Mouse (Mus musculus): ENCODE results near the gene Fhit. TPM values are rescaled to one million over a fixed set of nuclear protein-coding genes. Genes with fewer than 3 reads are reported as not detected.

The Fhit gene
- total RNA-seq, 1 experiment from 2014 or later, result 7.7 TPM

GRCm38 (mm10) chr14:10545916-10546315 lies 615.9 kb downstream of the Fhit start:
- ATAC-seq (replicated peaks; ENCODE audit: low read depth, poor library complexity, severe bottlenecking), result 0 out of 2 replicates have a peak, but pooled peaks have one; percentile 47

GRCm38 (mm10) chr14:10534862-10535261 lies 627.0 kb downstream of the Fhit start:
- ATAC-seq (replicated peaks; ENCODE audit: low read depth, poor library complexity, severe bottlenecking), result peak; percentile 97

- no peak for ATAC-seq (replicated peaks; ENCODE audit: low read depth, poor library complexity, severe bottlenecking)
These were observed 629.9 kb downstream of the Fhit start for GRCm38 (mm10) chr14:10531748-10532500.

DNA sequence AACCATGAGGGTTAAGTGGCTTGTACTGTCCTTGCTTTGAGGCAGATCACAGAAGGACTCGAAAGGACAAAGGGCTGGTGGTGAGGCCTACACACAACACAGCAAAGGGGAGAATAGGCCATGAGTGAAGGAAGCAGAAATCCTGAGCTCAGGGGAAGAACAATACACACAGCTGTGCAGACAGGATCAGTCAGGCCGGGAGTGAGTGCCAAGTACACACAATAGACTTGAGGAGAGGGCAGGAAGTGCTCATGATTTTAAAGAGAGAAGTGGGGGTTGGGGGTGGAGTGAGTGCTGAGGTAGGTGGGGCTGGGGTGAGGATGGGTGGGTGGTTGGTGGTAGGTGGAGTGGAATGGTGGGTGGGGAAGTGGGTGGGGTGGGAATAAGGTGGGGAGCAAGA lies 635.0 kb downstream of the Fhit start:
- peak; percentile 60; the same call in 1 of the 2 replicates for ATAC-seq (replicated peaks; ENCODE audit: low read depth, poor library complexity, severe bottlenecking)

GRCm38 (mm10) chr14:10525786-10526185 lies 636.0 kb downstream of the Fhit start:
- ATAC-seq (replicated peaks; ENCODE audit: low read depth, poor library complexity, severe bottlenecking), result no peak

GRCm38 (mm10) chr14:10514026-10514425 lies 647.8 kb downstream of the Fhit start:
- no peak for ATAC-seq (replicated peaks; ENCODE audit: low read depth, poor library complexity, severe bottlenecking)

GRCm38 (mm10) chr14:10509252-10509651 lies 652.6 kb downstream of the Fhit start:
- 0 out of 2 replicates have a peak, but pooled peaks have one; percentile 15 for ATAC-seq (replicated peaks; ENCODE audit: low read depth, poor library complexity, severe bottlenecking)

DNA sequence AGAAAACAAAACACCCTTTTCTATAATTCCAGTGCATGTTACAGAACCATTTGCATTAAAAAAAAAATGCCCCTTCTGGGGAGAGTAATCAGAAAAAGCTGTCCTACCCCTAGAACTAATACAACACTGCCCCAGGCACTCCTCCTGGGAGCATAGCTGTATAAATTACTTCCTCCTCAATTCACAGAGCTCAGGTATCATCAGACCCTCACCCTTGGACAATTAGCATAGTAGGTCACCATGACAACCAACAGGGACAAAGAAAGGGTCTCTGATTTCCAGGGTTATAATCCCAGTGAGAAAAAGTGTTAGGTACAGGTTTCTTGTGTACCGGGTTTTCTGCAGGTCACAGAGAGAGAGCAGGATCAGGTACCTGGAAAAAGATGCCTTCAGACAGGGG lies 654.3 kb downstream of the Fhit start:
- no peak for ATAC-seq (replicated peaks; ENCODE audit: low read depth, poor library complexity, severe bottlenecking)

DNA sequence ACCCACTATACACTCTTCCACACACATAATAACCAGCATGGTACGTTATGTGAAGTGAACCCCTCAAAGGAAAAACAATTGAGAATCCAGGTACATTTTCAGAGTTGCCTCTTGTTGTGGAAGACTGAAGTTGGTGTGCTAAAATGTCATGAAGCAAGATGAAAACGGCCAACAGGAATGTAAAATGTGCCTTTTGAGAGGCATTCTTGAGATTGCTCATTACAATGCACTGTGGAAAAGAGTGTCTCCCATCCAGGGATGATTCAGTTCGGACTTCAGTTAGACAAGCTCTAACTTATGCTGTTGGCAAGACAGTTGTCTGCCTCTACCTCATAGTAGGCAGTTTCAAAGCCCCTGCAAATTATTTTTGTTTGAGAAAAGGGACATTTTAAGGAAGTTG lies 676.0 kb downstream of the Fhit start:
- no peak for ATAC-seq (replicated peaks; ENCODE audit: low read depth, poor library complexity, severe bottlenecking)

GRCm38 (mm10) chr14:10482851-10483613 lies 678.8 kb downstream of the Fhit start:
- ATAC-seq (replicated peaks; ENCODE audit: low read depth, poor library complexity, severe bottlenecking), result no peak

- no peak for ATAC-seq (replicated peaks; ENCODE audit: low read depth, poor library complexity, severe bottlenecking)
These were observed 680.5 kb downstream of the Fhit start for GRCm38 (mm10) chr14:10481370-10481769.

DNA sequence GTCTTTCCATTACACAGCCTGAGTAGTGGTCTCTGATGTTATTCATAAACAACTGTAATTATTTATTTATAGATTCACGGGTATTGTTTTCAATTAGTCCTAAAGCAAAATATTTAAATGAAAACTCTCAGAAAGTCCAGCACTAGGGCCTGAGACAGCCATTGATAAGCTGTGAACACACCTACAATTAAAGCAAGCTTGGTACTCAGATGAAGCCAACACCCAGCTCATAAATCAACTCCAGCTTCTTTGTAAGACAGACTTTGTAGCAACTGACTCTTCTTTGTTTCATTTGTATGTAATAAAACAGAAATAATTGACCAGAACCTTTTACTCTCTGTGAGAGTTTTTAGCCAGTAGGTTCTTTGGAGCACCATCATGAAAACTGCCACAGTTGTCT lies 681.2 kb downstream of the Fhit start:
- no peak for ATAC-seq (replicated peaks; ENCODE audit: low read depth, poor library complexity, severe bottlenecking)

- peak; percentile 92 for ATAC-seq (replicated peaks; ENCODE audit: low read depth, poor library complexity, severe bottlenecking)
These were observed 708.6 kb downstream of the Fhit start for GRCm38 (mm10) chr14:10453001-10453861.

DNA sequence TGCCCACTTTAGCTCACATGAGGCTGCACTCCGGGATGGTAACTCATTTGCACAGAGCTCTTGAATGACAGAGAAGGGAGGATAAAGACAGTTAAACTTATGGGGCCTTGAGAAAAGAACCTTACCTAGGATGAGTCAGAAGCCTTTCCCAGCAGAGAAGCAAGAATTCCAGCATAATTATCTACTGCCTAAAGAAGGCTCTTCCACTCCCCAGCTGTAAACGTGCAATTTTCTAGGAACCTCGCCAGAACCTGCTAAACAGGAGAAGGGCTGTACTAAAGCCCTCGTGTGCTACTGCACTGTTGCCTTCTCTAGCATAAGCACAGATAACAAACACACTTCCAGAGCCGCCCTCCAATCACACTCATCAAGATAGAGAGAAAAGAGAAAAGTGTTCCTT lies 709.6 kb downstream of the Fhit start:
- peak; percentile 1; the same call in 1 of the 2 replicates for ATAC-seq (replicated peaks; ENCODE audit: low read depth, poor library complexity, severe bottlenecking)

GRCm38 (mm10) chr14:10445360-10445759 lies 716.5 kb downstream of the Fhit start:
- no peak for ATAC-seq (replicated peaks; ENCODE audit: low read depth, poor library complexity, severe bottlenecking)

- ATAC-seq (replicated peaks; ENCODE audit: low read depth, poor library complexity, severe bottlenecking), result peak; percentile 97
These were observed 722.7 kb downstream of the Fhit start for GRCm38 (mm10) chr14:10439007-10439749.

DNA sequence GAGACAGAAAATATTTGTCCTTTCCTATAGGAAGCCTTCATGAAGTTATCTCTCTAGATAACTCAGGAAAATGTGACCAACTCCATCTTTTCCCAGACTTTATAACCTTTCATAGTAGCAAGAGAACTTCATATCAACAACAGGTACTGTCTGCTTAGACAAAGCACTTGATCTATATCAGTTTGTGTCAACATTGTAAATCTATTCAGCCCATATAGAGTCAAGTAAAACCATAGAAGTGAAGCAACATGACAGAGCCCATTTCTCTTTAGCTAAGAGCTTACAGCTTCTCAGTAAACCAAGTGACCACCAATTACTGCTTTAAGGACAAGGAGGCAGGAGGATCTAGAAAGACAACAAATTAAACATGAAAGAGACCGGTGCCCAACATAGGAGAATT lies 725.6 kb downstream of the Fhit start:
- ATAC-seq (replicated peaks; ENCODE audit: low read depth, poor library complexity, severe bottlenecking), result no peak

GRCm38 (mm10) chr14:10432502-10432901 lies 729.3 kb downstream of the Fhit start:
- ATAC-seq (replicated peaks; ENCODE audit: low read depth, poor library complexity, severe bottlenecking), result no peak

DNA sequence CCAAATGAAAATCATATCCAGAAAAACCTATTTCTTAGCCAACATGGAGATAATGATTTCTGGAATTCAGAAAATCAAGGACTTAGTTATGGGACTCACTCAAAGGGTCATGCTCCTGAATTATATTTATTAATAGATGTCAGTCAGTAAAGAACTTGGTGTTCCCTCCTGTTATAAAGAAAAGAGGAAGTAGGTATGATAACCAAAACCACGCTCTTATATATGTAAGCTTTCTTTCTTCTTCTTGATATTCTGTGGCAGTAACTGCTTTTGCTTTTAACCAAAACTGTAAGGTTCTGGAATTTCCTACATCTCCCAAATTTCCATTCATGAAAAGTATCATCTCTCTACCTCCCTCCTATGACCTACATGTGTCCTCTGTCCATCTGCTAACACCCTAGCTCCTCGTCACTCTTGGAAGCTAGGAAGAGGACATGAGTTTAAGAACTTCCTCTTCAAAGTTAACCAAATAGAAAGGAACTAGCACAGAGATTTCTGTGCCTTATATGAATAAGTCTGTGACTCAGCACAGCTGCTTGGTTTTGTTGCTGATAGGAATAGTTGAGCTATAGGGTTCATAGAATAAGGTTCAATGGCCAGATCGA lies 731.3 kb downstream of the Fhit start:
- peak; percentile 85 for ATAC-seq (replicated peaks; ENCODE audit: low read depth, poor library complexity, severe bottlenecking)

All from common myeloid progenitor, adult 5-6 weeks (primary cell).